Mouse (Mus musculus): ENCODE data around the gene Eno2. TPM values are rescaled to one million over a fixed set of nuclear protein-coding genes. Genes with fewer than 3 reads are reported as not detected.
A peak's percentile ranks its signal among the peaks of the same experiment; 100 is the strongest.

Eno2 gene
- polyA plus RNA-seq, 1 experiment from 2014 or later = 9.8 TPM

GRCm38 (mm10) chr6:124746654-124747632, 22.5 kb downstream of the Eno2 start:
- Histone ChIP-seq H3K27ac (ENCODE audit: low read length) (no peak overlapping the region), H3K27me3 (ENCODE audit: control insufficient read depth, insufficient read depth, low read length) (no peaks in the 10 kb centered on the region), H3K4me3 (replicated peaks; ENCODE audit: low read length) (no peak overlapping the region), H3K4me1 (ENCODE audit: control insufficient read depth, insufficient read depth, low read length) (peaks cover 16% of the 10 kb centered on the region), H3K9me3 (replicated peaks; ENCODE audit: control insufficient read depth, low read length) (no peaks in the 10 kb centered on the region), H3K9ac (ENCODE audit: low read length) (peak overlapping the region; percentile 92), H3K4me2 (ENCODE audit: low read depth, low read length) (peak overlapping the region; percentile 97), H3K36me3 (ENCODE audit: control insufficient read depth, insufficient read depth, low read length) (peaks cover 15% of the 10 kb centered on the region)
- WGBS = 82% methylated on average over 7 of the region's 7 CpGs
- no peak for ATAC-seq (ENCODE audit: insufficient read depth, low FRiP score)

DNA sequence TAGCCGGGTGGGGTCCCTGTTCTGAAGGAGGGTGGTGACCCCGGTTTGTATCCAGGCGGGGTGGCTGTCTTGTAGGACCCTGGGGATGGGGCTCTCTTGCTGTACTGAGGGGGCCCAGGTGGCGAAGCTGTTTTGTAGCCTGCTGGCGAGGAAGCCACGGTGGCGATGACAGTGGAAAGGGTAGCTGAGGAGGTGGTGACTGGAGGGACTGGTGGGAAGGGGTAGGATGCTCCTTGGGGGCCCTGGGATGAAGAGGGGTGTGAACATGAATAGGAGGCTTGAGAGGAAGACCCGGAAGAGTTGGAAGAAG, 23.2 kb downstream of the Eno2 start:
- 0 out of 2 replicates have a peak, but pooled peaks have one; percentile 1 for ATAC-seq (ENCODE audit: insufficient read depth, low FRiP score)
- Histone ChIP-seq H3K4me3 (replicated peaks; ENCODE audit: low read length) (peak overlapping the region; percentile 53), H3K9me3 (replicated peaks; ENCODE audit: control insufficient read depth, low read length) (no peaks in the 10 kb centered on the region), H3K4me2 (ENCODE audit: low read depth, low read length) (peak overlapping the region; percentile 97), H3K27ac (ENCODE audit: low read length) (peak overlapping the region; percentile 92), H3K4me1 (ENCODE audit: control insufficient read depth, insufficient read depth, low read length) (peaks cover 20% of the 10 kb centered on the region), H3K27me3 (ENCODE audit: control insufficient read depth, insufficient read depth, low read length) (no peaks in the 10 kb centered on the region), H3K36me3 (ENCODE audit: control insufficient read depth, insufficient read depth, low read length) (peaks cover 15% of the 10 kb centered on the region), H3K9ac (ENCODE audit: low read length) (peak overlapping the region; percentile 92)
- WGBS = 19% methylated on average over 8 of the region's 8 CpGs

GRCm38 (mm10) chr6:124745490-124746295, 23.8 kb downstream of the Eno2 start:
- peak overlapping the region; percentile 53 for H3K4me3 ChIP-seq (replicated peaks; ENCODE audit: low read length)
- peak overlapping the region; percentile 97 for H3K4me2 ChIP-seq (ENCODE audit: low read depth, low read length)
- H3K9ac ChIP-seq (ENCODE audit: low read length) = peak overlapping the region; percentile 92
- 2% methylated on average over 82 of the region's 85 CpGs for WGBS
- peaks cover 15% of the 10 kb centered on the region for H3K36me3 ChIP-seq (ENCODE audit: control insufficient read depth, insufficient read depth, low read length)
- H3K27me3 ChIP-seq (ENCODE audit: control insufficient read depth, insufficient read depth, low read length) = no peaks in the 10 kb centered on the region
- no peaks in the 10 kb centered on the region for H3K9me3 ChIP-seq (replicated peaks; ENCODE audit: control insufficient read depth, low read length)
- H3K4me1 ChIP-seq (ENCODE audit: control insufficient read depth, insufficient read depth, low read length) = peaks cover 20% of the 10 kb centered on the region
- H3K27ac ChIP-seq (ENCODE audit: low read length) = peak overlapping the region; percentile 92
- peak; percentile 84 for ATAC-seq (ENCODE audit: insufficient read depth, low FRiP score)

GRCm38 (mm10) chr6:124744755-124745321, 24.6 kb downstream of the Eno2 start:
- Histone ChIP-seq H3K9me3 (replicated peaks; ENCODE audit: control insufficient read depth, low read length) (no peaks in the 10 kb centered on the region), H3K36me3 (ENCODE audit: control insufficient read depth, insufficient read depth, low read length) (peaks cover 15% of the 10 kb centered on the region), H3K27me3 (ENCODE audit: control insufficient read depth, insufficient read depth, low read length) (no peaks in the 10 kb centered on the region), H3K4me3 (replicated peaks; ENCODE audit: low read length) (peak overlapping the region; percentile 53), H3K9ac (ENCODE audit: low read length) (peak overlapping the region; percentile 70), H3K27ac (ENCODE audit: low read length) (peak overlapping the region; percentile 29; the same call in 1 of the 2 replicates), H3K4me2 (ENCODE audit: low read depth, low read length) (peak overlapping the region; percentile 97), H3K4me1 (ENCODE audit: control insufficient read depth, insufficient read depth, low read length) (peaks cover 24% of the 10 kb centered on the region)
- ATAC-seq (ENCODE audit: insufficient read depth, low FRiP score) = no peak
- 70% methylated on average over 26 of the region's 26 CpGs for WGBS

DNA sequence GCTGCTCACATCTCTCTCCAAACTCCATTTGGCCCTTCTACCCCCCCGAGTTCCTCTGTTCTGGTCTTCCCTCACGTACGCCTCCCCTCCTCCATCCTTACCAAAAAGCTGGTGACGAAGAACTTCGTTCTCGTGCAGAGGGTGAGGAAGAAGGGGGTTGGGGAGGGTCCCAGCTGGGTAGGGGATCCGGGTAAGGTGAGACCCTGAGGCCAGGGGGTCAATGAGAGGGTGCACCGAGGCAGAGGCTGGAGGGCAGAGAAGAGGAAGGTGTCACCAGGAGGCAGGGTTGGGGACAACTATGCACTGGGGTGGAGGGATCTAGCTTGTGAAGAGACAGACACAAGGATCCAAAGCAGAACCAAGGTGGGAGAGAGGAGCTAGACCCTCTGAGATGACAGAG, 25.8 kb downstream of the Eno2 start:
- peaks cover 14% of the 10 kb centered on the region for H3K36me3 ChIP-seq (ENCODE audit: control insufficient read depth, insufficient read depth, low read length)
- H3K4me2 ChIP-seq (ENCODE audit: low read depth, low read length) = no peak overlapping the region
- H3K4me1 ChIP-seq (ENCODE audit: control insufficient read depth, insufficient read depth, low read length) = peaks cover 36% of the 10 kb centered on the region
- H3K9ac ChIP-seq (ENCODE audit: low read length) = no peak overlapping the region
- no peak overlapping the region for H3K27ac ChIP-seq (ENCODE audit: low read length)
- 88% methylated on average over 8 of the region's 8 CpGs for WGBS
- no peak for ATAC-seq (ENCODE audit: insufficient read depth, low FRiP score)
- no peak overlapping the region for H3K4me3 ChIP-seq (replicated peaks; ENCODE audit: low read length)
- H3K27me3 ChIP-seq (ENCODE audit: control insufficient read depth, insufficient read depth, low read length) = no peaks in the 10 kb centered on the region
- no peaks in the 10 kb centered on the region for H3K9me3 ChIP-seq (replicated peaks; ENCODE audit: control insufficient read depth, low read length)

GRCm38 (mm10) chr6:124742839-124743514, 26.5 kb downstream of the Eno2 start:
- ATAC-seq (ENCODE audit: insufficient read depth, low FRiP score) = no peak
- WGBS = 86% methylated on average over 15 of the region's 15 CpGs
- H3K4me2 ChIP-seq (ENCODE audit: low read depth, low read length) = no peak overlapping the region
- H3K27me3 ChIP-seq (ENCODE audit: control insufficient read depth, insufficient read depth, low read length) = no peaks in the 10 kb centered on the region
- H3K4me1 ChIP-seq (ENCODE audit: control insufficient read depth, insufficient read depth, low read length) = peaks cover 38% of the 10 kb centered on the region
- H3K9ac ChIP-seq (ENCODE audit: low read length) = peak overlapping the region; percentile 5; the same call in 1 of the 2 replicates
- peaks cover 11% of the 10 kb centered on the region for H3K36me3 ChIP-seq (ENCODE audit: control insufficient read depth, insufficient read depth, low read length)
- H3K27ac ChIP-seq (ENCODE audit: low read length) = no peak overlapping the region
- H3K4me3 ChIP-seq (replicated peaks; ENCODE audit: low read length) = no peak overlapping the region
- H3K9me3 ChIP-seq (replicated peaks; ENCODE audit: control insufficient read depth, low read length) = no peaks in the 10 kb centered on the region

DNA sequence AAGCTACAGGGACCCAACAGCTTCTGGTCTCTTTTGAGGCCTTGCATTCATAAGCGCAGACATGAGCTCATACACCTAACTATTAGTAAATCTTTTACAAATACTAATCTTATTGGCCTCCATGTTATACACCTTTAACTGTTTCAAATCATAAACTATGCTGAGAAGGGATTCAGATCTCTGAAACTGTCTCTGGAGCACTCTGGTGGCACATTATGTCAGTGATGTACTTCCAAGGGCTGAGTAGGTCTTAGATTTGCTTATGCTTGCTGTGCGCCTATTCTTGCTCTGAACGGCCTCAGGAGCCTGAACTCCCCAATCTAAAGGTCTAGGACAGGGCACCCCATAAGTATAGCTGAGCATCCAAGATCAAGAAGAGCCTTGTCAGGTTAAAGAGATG, 27.6 kb downstream of the Eno2 start:
- peak overlapping the region; percentile 70 for H3K9ac ChIP-seq (ENCODE audit: low read length)
- peaks cover 38% of the 10 kb centered on the region for H3K4me1 ChIP-seq (ENCODE audit: control insufficient read depth, insufficient read depth, low read length)

GRCm38 (mm10) chr6:124740888-124741761, 28.3 kb downstream of the Eno2 start, which contains the start of gene Grcc10:
Gene Grcc10 (minus strand): TSS chr6:124741374.
- peak; percentile 79 for ATAC-seq (ENCODE audit: insufficient read depth, low FRiP score)
- under 1% methylated on average over 41 of the region's 41 CpGs for WGBS
- H3K36me3 ChIP-seq (ENCODE audit: control insufficient read depth, insufficient read depth, low read length) = peaks cover 8% of the 10 kb centered on the region

More for the DNA sequence above, 27.6 kb downstream of the Eno2 start:
- Histone ChIP-seq H3K27me3 (ENCODE audit: control insufficient read depth, insufficient read depth, low read length) (no peaks in the 10 kb centered on the region), H3K27ac (ENCODE audit: low read length) (peak overlapping the region; percentile 100), H3K9me3 (replicated peaks; ENCODE audit: control insufficient read depth, low read length) (no peaks in the 10 kb centered on the region), H3K36me3 (ENCODE audit: control insufficient read depth, insufficient read depth, low read length) (peaks cover 8% of the 10 kb centered on the region), H3K4me2 (ENCODE audit: low read depth, low read length) (peak overlapping the region; percentile 88), H3K4me3 (replicated peaks; ENCODE audit: low read length) (peak overlapping the region; percentile 68)
- WGBS = 74% methylated on average over 3 of the region's 3 CpGs
- ATAC-seq (ENCODE audit: insufficient read depth, low FRiP score) = no peak

More at GRCm38 (mm10) chr6:124740888-124741761, 28.3 kb downstream of the Eno2 start, which contains the start of gene Grcc10:
- peak within 1 kb of the TSS; percentile 88 for H3K4me2 ChIP-seq (ENCODE audit: low read depth, low read length)
- H3K9ac ChIP-seq (ENCODE audit: low read length) = peak within 1 kb of the TSS; percentile 90
- H3K27ac ChIP-seq (ENCODE audit: low read length) = peak within 1 kb of the TSS; percentile 100
- H3K27me3 ChIP-seq (ENCODE audit: control insufficient read depth, insufficient read depth, low read length) = no peaks in the 10 kb centered on the region
- no peaks in the 10 kb centered on the region for H3K9me3 ChIP-seq (replicated peaks; ENCODE audit: control insufficient read depth, low read length)
- H3K4me3 ChIP-seq (replicated peaks; ENCODE audit: low read length) = peak within 1 kb of the TSS; percentile 68
- peaks cover 32% of the 10 kb centered on the region for H3K4me1 ChIP-seq (ENCODE audit: control insufficient read depth, insufficient read depth, low read length)
